Mouse (Mus musculus): ENCODE data around the gene Gm20219. TPM values are rescaled to one million over a fixed set of nuclear protein-coding genes. Genes with fewer than 3 reads are reported as not detected.

Gm20219 gene
- polyA plus RNA-seq, 1 experiment from 2014 or later, result 1.0 TPM

Other genes with a start within 250 kb of the Gm20219 start
- gene Kdm4b, start 228.3 kb downstream of the Gm20219 start, polyA plus RNA-seq (2016; fragmentation: Nextera tagmentation; extraction: Ambion mirVana), result 53.1 and 54.3 TPM in 2 replicates
- gene Ptprs, start 77.9 kb downstream of the Gm20219 start, polyA plus RNA-seq (2016; fragmentation: Nextera tagmentation; extraction: Ambion mirVana), result 113 and 126 TPM in 2 replicates
- not detected in 2 replicates for gene Znrf4, start 42.0 kb downstream of the Gm20219 start, polyA plus RNA-seq (2016; fragmentation: Nextera tagmentation; extraction: Ambion mirVana)
- 103 and 113 TPM in 2 replicates for gene Safb2, start 30.2 kb upstream of the Gm20219 start, polyA plus RNA-seq (2016; fragmentation: Nextera tagmentation; extraction: Ambion mirVana)
- 151 and 156 TPM in 2 replicates for gene Safb, start 30.4 kb upstream of the Gm20219 start, polyA plus RNA-seq (2016; fragmentation: Nextera tagmentation; extraction: Ambion mirVana)
- gene 2410015M20Rik, start 55.4 kb upstream of the Gm20219 start, polyA plus RNA-seq (2016; fragmentation: Nextera tagmentation; extraction: Ambion mirVana), result 211 and 216 TPM in 2 replicates
- 1,768 and 1,771 TPM in 2 replicates for gene Rpl36, start 59.0 kb upstream of the Gm20219 start, polyA plus RNA-seq (2016; fragmentation: Nextera tagmentation; extraction: Ambion mirVana)
- gene Lonp1, start 72.5 kb upstream of the Gm20219 start, polyA plus RNA-seq (2016; fragmentation: Nextera tagmentation; extraction: Ambion mirVana), result 65.1 and 67.0 TPM in 2 replicates
- gene Catsperd, start 73.8 kb upstream of the Gm20219 start, polyA plus RNA-seq (2016; fragmentation: Nextera tagmentation; extraction: Ambion mirVana), result 0.92 and 1.3 TPM in 2 replicates
- gene Ranbp3, start 118.9 kb upstream of the Gm20219 start, polyA plus RNA-seq (2016; fragmentation: Nextera tagmentation; extraction: Ambion mirVana), result 110 and 116 TPM in 2 replicates
- 410 and 419 TPM in 2 replicates for gene Ndufa11, start 163.4 kb upstream of the Gm20219 start, polyA plus RNA-seq (2016; fragmentation: Nextera tagmentation; extraction: Ambion mirVana)
- gene Vmac, start 163.6 kb upstream of the Gm20219 start, polyA plus RNA-seq (2016; fragmentation: Nextera tagmentation; extraction: Ambion mirVana), result 16.5 and 23.1 TPM in 2 replicates
- gene Nrtn, start 203.1 kb upstream of the Gm20219 start, polyA plus RNA-seq (2016; fragmentation: Nextera tagmentation; extraction: Ambion mirVana), result 18.9 and 19.6 TPM in 2 replicates
- gene Dus3l, start 210.4 kb upstream of the Gm20219 start, polyA plus RNA-seq (2016; fragmentation: Nextera tagmentation; extraction: Ambion mirVana), result 42.0 and 46.7 TPM in 2 replicates
- gene Prr22, start 215.9 kb upstream of the Gm20219 start, polyA plus RNA-seq (2016; fragmentation: Nextera tagmentation; extraction: Ambion mirVana), result 0.69 and 1.3 TPM in 2 replicates